Mouse (Mus musculus): ENCODE data around the gene Il1rl1.
A peak's percentile ranks its signal among the peaks of the same experiment; 100 is the strongest.

Il1rl1 gene

GRCm38 (mm10) chr1:40428910-40429675 lies at the start of gene Il1rl1:
Gene Il1rl1 (plus strand): TSS chr1:40429570.
- no peak for DNase-seq (ENCODE audit: low spot score)

GRCm38 (mm10) chr1:40380111-40380510 lies 49.3 kb upstream of the Il1rl1 start:
- DNase-seq (ENCODE audit: low spot score), result peak; percentile 88

GRCm38 (mm10) chr1:40380990-40381389 lies 48.4 kb upstream of the Il1rl1 start:
- DNase-seq (ENCODE audit: low spot score), result no peak

- DNase-seq (ENCODE audit: low spot score), result no peak
Measured at GRCm38 (mm10) chr1:40382841-40383240, 46.5 kb upstream of the Il1rl1 start.

- no peak for DNase-seq (ENCODE audit: low spot score)
Measured at GRCm38 (mm10) chr1:40384931-40385545, 44.3 kb upstream of the Il1rl1 start.

- DNase-seq (ENCODE audit: low spot score), result no peak
Measured at GRCm38 (mm10) chr1:40391374-40391773, 38.0 kb upstream of the Il1rl1 start.

GRCm38 (mm10) chr1:40392535-40392934 lies 36.8 kb upstream of the Il1rl1 start:
- DNase-seq (ENCODE audit: low spot score), result no peak

- no peak for DNase-seq (ENCODE audit: low spot score)
Measured at GRCm38 (mm10) chr1:40393214-40393613, 36.2 kb upstream of the Il1rl1 start.

- no peak for DNase-seq (ENCODE audit: low spot score)
Measured at GRCm38 (mm10) chr1:40399639-40400038, 29.7 kb upstream of the Il1rl1 start.

- DNase-seq (ENCODE audit: low spot score), result no peak
Measured at GRCm38 (mm10) chr1:40404682-40405081, 24.7 kb upstream of the Il1rl1 start.

GRCm38 (mm10) chr1:40409882-40410281 lies 19.5 kb upstream of the Il1rl1 start:
- no peak for DNase-seq (ENCODE audit: low spot score)

GRCm38 (mm10) chr1:40413039-40413438 lies 16.3 kb upstream of the Il1rl1 start:
- no peak for DNase-seq (ENCODE audit: low spot score)

GRCm38 (mm10) chr1:40414276-40414675 lies 15.1 kb upstream of the Il1rl1 start:
- no peak for DNase-seq (ENCODE audit: low spot score)

GRCm38 (mm10) chr1:40414863-40415656 lies 14.3 kb upstream of the Il1rl1 start:
- DNase-seq (ENCODE audit: low spot score), result no peak

- DNase-seq (ENCODE audit: low spot score), result no peak
Measured at GRCm38 (mm10) chr1:40417034-40417433, 12.3 kb upstream of the Il1rl1 start.

GRCm38 (mm10) chr1:40418512-40418911 lies 10.9 kb upstream of the Il1rl1 start:
- DNase-seq (ENCODE audit: low spot score), result no peak

GRCm38 (mm10) chr1:40423892-40424291 lies 5.5 kb upstream of the Il1rl1 start:
- DNase-seq (ENCODE audit: low spot score), result no peak

GRCm38 (mm10) chr1:40427270-40427669 lies 2.1 kb upstream of the Il1rl1 start:
- no peak for DNase-seq (ENCODE audit: low spot score)

- DNase-seq (ENCODE audit: low spot score), result peak; percentile 50
Measured at GRCm38 (mm10) chr1:40427901-40428300, 1.5 kb upstream of the Il1rl1 start.

- DNase-seq (ENCODE audit: low spot score), result no peak
Measured at GRCm38 (mm10) chr1:40430143-40430834, 919 bp downstream of the Il1rl1 start.

- DNase-seq (ENCODE audit: low spot score), result no peak
Measured at GRCm38 (mm10) chr1:40432169-40432568, 2.8 kb downstream of the Il1rl1 start.

- no peak for DNase-seq (ENCODE audit: low spot score)
Measured at GRCm38 (mm10) chr1:40435936-40436335, 6.6 kb downstream of the Il1rl1 start.
